Mouse (Mus musculus) liver, embryonic 11.5 days (tissue): Measurements from ENCODE around the gene Pdk2. TPM values are rescaled to one million over a fixed set of nuclear protein-coding genes. Genes with fewer than 3 reads are reported as not detected.

Experiments used
- ATAC-seq: fragments of 200-750 bp; cut with Nextera tagmentation; replicated peaks from 2 replicates; pipeline ENCODE4 v1.8.0; 2017; ENCODE audit warnings: moderate number of reproducible peaks, mild to moderate bottlenecking, moderate TSS enrichment, moderate library complexity; ENCODE audit not compliant: low FRiP score
- DNase-seq: peaks from one replicate; pipeline ENCODE4 v3.0.0-alpha.2; 2017; ENCODE audit warnings: low spot score
- H3K27ac ChIP-seq: fragments of 300-500 bp; sonication (generic); 2 replicates; pipeline ENCODE4 v1.5.1; 2014; ENCODE audit warnings: mild to moderate bottlenecking, low read depth, low read length, control low read depth
- H3K27me3 ChIP-seq: fragments of 300-500 bp; sonication (generic); replicated peaks from 2 replicates; pipeline ENCODE4 v1.6.1; 2014; ENCODE audit warnings: low read length, mixed read lengths; ENCODE audit not compliant: control insufficient read depth, insufficient read depth
- H3K36me3 ChIP-seq: fragments of 300-500 bp; sonication (generic); 2 replicates; pipeline ENCODE4 v1.6.1; 2014; ENCODE audit warnings: mild to moderate bottlenecking, low read length, moderate library complexity, mixed read lengths; ENCODE audit not compliant: control insufficient read depth, insufficient read depth
- H3K4me1 ChIP-seq: fragments of 300-500 bp; sonication (generic); replicated peaks from 2 replicates; pipeline ENCODE4 v1.6.1; 2014; ENCODE audit warnings: low read length, mixed read lengths; ENCODE audit not compliant: control insufficient read depth, insufficient read depth
- H3K4me2 ChIP-seq: fragments of 300-500 bp; sonication (generic); 2 replicates; pipeline ENCODE4 v1.6.1; 2014; ENCODE audit warnings: mild to moderate bottlenecking, control low read depth, moderate library complexity
- H3K4me3 ChIP-seq: fragments of 300-500 bp; sonication (generic); 2 replicates; pipeline ENCODE4 v1.5.1; 2014; ENCODE audit warnings: low read depth, low read length, control low read depth
- H3K9ac ChIP-seq: fragments of 300-500 bp; sonication (generic); 2 replicates; pipeline ENCODE4 v1.6.1; 2014; ENCODE audit warnings: low read depth, low read length, control low read depth
- H3K9me3 ChIP-seq: fragments of 300-500 bp; sonication (generic); 2 replicates; pipeline ENCODE4 v1.6.1; 2016; ENCODE audit warnings: low read length, inconsistent platforms, mixed read lengths; ENCODE audit not compliant: control insufficient read depth
- WGBS: fragments of 180-500 bp; shearing (Covaris S2); extraction: QIAGEN DNeasy Blood & Tissue Kit; methylation state at CpG from one replicate; pipeline ENCODE4 v1.1.7; 2014; 5-methylcytosine and 5-hydroxymethylcytosine counted together
- polyA plus RNA-seq: library from polyadenylated mRNA; unstranded; fragments of >200 nt; fragmentation: Nextera tagmentation; extraction: Ambion mirVana; gene quantifications from 2 replicates; pipeline ENCODE4 v1.2.1, GENCODE M21; 2014

Gene Pdk2
- polyA plus RNA-seq, 1 experiment from 2014 or later = 15.2 TPM

GRCm38 (mm10) chr11:95046980-95047680, 6.0 kb upstream of the Pdk2 start:
- H3K9me3 ChIP-seq = no peaks in the 10 kb centered on the region
- no peak overlapping the region for H3K4me2 ChIP-seq
- WGBS = 55% methylated on average over 9 of the region's 9 CpGs
- DNase-seq = no peak
- 0 out of 2 replicates have a peak, but pooled peaks cover 2% of the 10 kb centered on the region for H3K4me1 ChIP-seq
- H3K36me3 ChIP-seq = no peaks in the 10 kb centered on the region
- H3K4me3 ChIP-seq = no peak overlapping the region
- H3K9ac ChIP-seq = no peak overlapping the region
- peaks cover 13% of the 10 kb centered on the region; the same call in 1 of the 2 replicates for H3K27me3 ChIP-seq
- no peak overlapping the region for H3K27ac ChIP-seq
- peak; percentile 46; the same call in 1 of the 2 replicates for ATAC-seq

- no peak for ATAC-seq
- 68% methylated on average over 12 of the region's 13 CpGs for WGBS
- peaks cover 14% of the 10 kb centered on the region for H3K4me1 ChIP-seq
- no peak overlapping the region for H3K4me2 ChIP-seq
- H3K9me3 ChIP-seq = no peaks in the 10 kb centered on the region
- H3K36me3 ChIP-seq = no peaks in the 10 kb centered on the region
- H3K9ac ChIP-seq = no peak overlapping the region
- no peak for DNase-seq
- H3K27ac ChIP-seq = no peak overlapping the region
- H3K4me3 ChIP-seq = no peak overlapping the region
- peaks cover 13% of the 10 kb centered on the region; the same call in 1 of the 2 replicates for H3K27me3 ChIP-seq
These were observed 3.2 kb upstream of the Pdk2 start for GRCm38 (mm10) chr11:95044185-95044870.

GRCm38 (mm10) chr11:95043608-95044007, 2.5 kb upstream of the Pdk2 start:
- Histone ChIP-seq H3K9me3 (no peaks in the 10 kb centered on the region), H3K36me3 (no peaks in the 10 kb centered on the region), H3K27me3 (peaks cover 13% of the 10 kb centered on the region; the same call in 1 of the 2 replicates), H3K27ac (no peak overlapping the region), H3K4me2 (no peak overlapping the region), H3K4me1 (peaks cover 14% of the 10 kb centered on the region), H3K4me3 (no peak overlapping the region), H3K9ac (no peak overlapping the region)
- ATAC-seq (no peak), DNase-seq (no peak)
- WGBS = 51% methylated on average over 7 of the region's 7 CpGs

GRCm38 (mm10) chr11:95043060-95043459, 1.9 kb upstream of the Pdk2 start:
- H3K9me3 ChIP-seq = no peaks in the 10 kb centered on the region
- H3K9ac ChIP-seq = no peak overlapping the region
- H3K27ac ChIP-seq = no peak overlapping the region
- DNase-seq (no peak), ATAC-seq (no peak)
- H3K4me1 ChIP-seq = peaks cover 14% of the 10 kb centered on the region
- no peaks in the 10 kb centered on the region for H3K36me3 ChIP-seq
- peaks cover 13% of the 10 kb centered on the region; the same call in 1 of the 2 replicates for H3K27me3 ChIP-seq
- WGBS = 79% methylated on average over 4 of the region's 4 CpGs
- H3K4me3 ChIP-seq = no peak overlapping the region
- H3K4me2 ChIP-seq = no peak overlapping the region

GRCm38 (mm10) chr11:95042096-95042495, 942 bp upstream of the Pdk2 start:
- DNase-seq (peak; percentile 72), ATAC-seq (peak; percentile 32; the same call in 1 of the 2 replicates)
- peaks cover 14% of the 10 kb centered on the region for H3K4me1 ChIP-seq
- H3K36me3 ChIP-seq = no peaks in the 10 kb centered on the region
- under 1% methylated on average over 11 of the region's 11 CpGs for WGBS
- peaks cover 13% of the 10 kb centered on the region; the same call in 1 of the 2 replicates for H3K27me3 ChIP-seq
- H3K4me3 ChIP-seq = peak overlapping the region; percentile 75
- no peaks in the 10 kb centered on the region for H3K9me3 ChIP-seq
- H3K9ac ChIP-seq = peak overlapping the region; percentile 60
- peak overlapping the region; percentile 40 for H3K27ac ChIP-seq
- H3K4me2 ChIP-seq = peak overlapping the region; percentile 91

GRCm38 (mm10) chr11:95040491-95041138, 539 bp downstream of the Pdk2 start:
- Histone ChIP-seq H3K36me3 (no peaks in the 10 kb centered on the region), H3K4me2 (peak overlapping the region; percentile 91), H3K9me3 (no peaks in the 10 kb centered on the region), H3K4me1 (peaks cover 14% of the 10 kb centered on the region), H3K27me3 (peaks cover 8% of the 10 kb centered on the region; the same call in 1 of the 2 replicates), H3K27ac (no peak overlapping the region; the same call in 1 of the 2 replicates), H3K4me3 (peak overlapping the region; percentile 75), H3K9ac (peak overlapping the region; percentile 77)
- ATAC-seq (no peak; the same call in 1 of the 2 replicates), DNase-seq (no peak)
- 2% methylated on average over 20 of the region's 20 CpGs for WGBS

GRCm38 (mm10) chr11:95039766-95040165, 1.4 kb downstream of the Pdk2 start:
- DNase-seq (no peak), ATAC-seq (no peak)
- H3K9ac ChIP-seq = no peak overlapping the region
- no peaks in the 10 kb centered on the region for H3K9me3 ChIP-seq
- WGBS = 81% methylated on average over 4 of the region's 4 CpGs
- no peak overlapping the region for H3K27ac ChIP-seq
- no peak overlapping the region for H3K4me3 ChIP-seq
- H3K4me2 ChIP-seq = peak overlapping the region; percentile 91
- H3K36me3 ChIP-seq = no peaks in the 10 kb centered on the region
- H3K4me1 ChIP-seq = peaks cover 14% of the 10 kb centered on the region
- H3K27me3 ChIP-seq = peaks cover 3% of the 10 kb centered on the region; the same call in 1 of the 2 replicates

GRCm38 (mm10) chr11:95038818-95039655, 2.1 kb downstream of the Pdk2 start:
- DNase-seq (no peak), ATAC-seq (no peak)
- no peak overlapping the region for H3K4me3 ChIP-seq
- no peak overlapping the region for H3K27ac ChIP-seq
- H3K9ac ChIP-seq = no peak overlapping the region
- no peaks in the 10 kb centered on the region for H3K9me3 ChIP-seq
- H3K36me3 ChIP-seq = no peaks in the 10 kb centered on the region
- peaks cover 14% of the 10 kb centered on the region for H3K4me1 ChIP-seq
- 79% methylated on average over 13 of the region's 13 CpGs for WGBS
- H3K4me2 ChIP-seq = no peak overlapping the region
- H3K27me3 ChIP-seq = no peaks in the 10 kb centered on the region; the same call in 1 of the 2 replicates
